Mouse (Mus musculus): ENCODE data around the gene Stx18.

DNA sequence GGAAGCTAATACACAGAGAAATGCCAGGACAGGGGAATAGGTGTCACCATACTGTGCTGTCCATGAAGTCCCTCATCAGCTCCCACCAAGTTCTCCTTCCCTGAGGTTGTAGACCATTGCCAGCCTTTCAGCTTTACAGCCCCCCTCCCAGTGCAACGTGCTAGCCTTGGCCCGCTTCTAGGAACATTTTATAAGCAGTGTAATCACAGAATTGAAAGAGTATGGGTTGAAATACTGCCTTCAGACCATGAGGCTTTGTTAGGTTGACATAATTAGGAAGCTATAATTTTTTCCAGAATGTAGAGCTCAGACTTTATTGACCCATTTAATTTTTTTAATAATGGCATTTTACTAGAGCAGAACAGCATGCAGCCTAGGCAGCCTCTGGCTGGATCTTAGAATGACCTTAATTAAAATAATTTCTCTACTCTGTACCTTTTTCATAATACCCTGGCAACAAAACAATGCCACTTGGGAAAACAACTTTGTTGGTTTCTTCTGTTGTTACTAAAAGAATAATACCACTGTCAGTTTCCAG lies 60.7 kb downstream of the Stx18 start:
- no peak for TF ChIP-seq MAX (IDR thresholded peaks at IDR 0.05)
- TF ChIP-seq CTCF (IDR thresholded peaks at IDR 0.05; ENCODE audit: control insufficient read depth, insufficient read depth, insufficient read length): no peak
- no peak for TF ChIP-seq USF1 (IDR thresholded peaks at IDR 0.05; ENCODE audit: low read depth)

All from C2C12 (cell line).